Mouse (Mus musculus) adrenal gland, adult 2 months (tissue): Measurements from ENCODE around the gene H2-Ob. TPM values are rescaled to one million over a fixed set of nuclear protein-coding genes. Genes with fewer than 3 reads are reported as not detected.

Experiments
- DNase-seq: peaks from one replicate; pipeline ENCODE4 v3.0.0; 2021
- polyA plus RNA-seq: library from polyadenylated mRNA; depleted of rRNA; stranded (reverse); fragments of >200 nt; gene quantifications from 2 replicates; pipeline ENCODE4 v1.2.3, GENCODE M21; 2012; rRNA removed
- total RNA-seq, 2 experiments: library from RNA; stranded (reverse); gene quantifications; 2 replicates each; pipeline ENCODE4 v1.2.3; 2021

The H2-Ob gene
- total and polyA plus RNA-seq, 3 experiments = 0.49 to 1.3 (median 0.91) TPM

- no peak for DNase-seq
These were observed 47.8 kb downstream of the H2-Ob start for GRCm38 (mm10) chr17:34286501-34286900.

GRCm38 (mm10) chr17:34286999-34287398, 48.3 kb downstream of the H2-Ob start:
- no peak for DNase-seq

- peak; percentile 87 for DNase-seq
These were observed 48.9 kb downstream of the H2-Ob start, which contains the start of gene H2-Aa for GRCm38 (mm10) chr17:34287648-34288047. Gene H2-Aa, minus strand, starts transcription at chr17:34287823.

GRCm38 (mm10) chr17:34288131-34288530, 49.4 kb downstream of the H2-Ob start:
- no peak for DNase-seq

GRCm38 (mm10) chr17:34291609-34292008, 52.9 kb downstream of the H2-Ob start:
- DNase-seq = peak; percentile 74

- DNase-seq = no peak
These were observed 53.9 kb downstream of the H2-Ob start for GRCm38 (mm10) chr17:34292570-34292969.

DNA sequence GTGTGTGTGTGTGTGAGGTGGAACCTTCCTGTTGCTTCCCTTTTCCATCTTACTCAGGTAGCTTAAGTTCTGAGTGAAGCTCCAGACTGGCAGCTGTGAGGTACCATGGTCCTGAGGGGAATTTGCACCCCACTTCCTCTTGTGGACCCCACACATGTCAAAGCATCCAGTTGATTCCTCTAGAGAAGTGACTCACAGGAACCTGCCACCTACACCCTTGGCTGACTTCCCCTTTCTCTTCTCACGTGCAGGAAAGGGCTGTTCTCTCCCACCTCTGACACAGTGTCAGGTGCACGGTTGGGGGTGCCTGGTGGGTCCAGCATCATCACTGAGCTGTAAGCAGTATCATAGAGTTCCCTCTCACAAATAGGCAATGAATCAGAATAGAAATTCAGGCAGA, 54.8 kb downstream of the H2-Ob start:
- no peak for DNase-seq

DNA sequence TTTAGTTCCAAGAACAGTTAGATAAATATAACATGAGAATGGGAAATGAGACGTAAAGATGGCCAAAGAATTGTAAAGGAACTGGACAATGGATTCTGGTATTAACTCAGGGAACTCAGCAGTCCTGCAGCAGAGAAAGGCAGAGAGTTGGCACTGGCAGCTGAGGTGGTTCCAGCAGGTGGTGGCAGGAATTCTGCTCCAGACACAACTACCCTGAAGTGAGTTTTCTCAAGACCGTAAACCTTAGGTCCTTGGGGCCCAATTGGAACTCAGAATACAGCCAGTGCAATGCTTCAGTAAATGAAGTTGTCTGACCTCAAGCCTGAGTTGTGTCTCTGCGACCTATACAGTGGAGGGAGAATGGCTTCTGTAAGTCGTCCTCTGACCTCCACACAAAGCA, 55.5 kb downstream of the H2-Ob start:
- no peak for DNase-seq

GRCm38 (mm10) chr17:34295307-34295706, 56.6 kb downstream of the H2-Ob start:
- DNase-seq = no peak

- DNase-seq = peak; percentile 54
These were observed 57.4 kb downstream of the H2-Ob start for GRCm38 (mm10) chr17:34295891-34296794.

- no peak for DNase-seq
These were observed 60.7 kb downstream of the H2-Ob start for GRCm38 (mm10) chr17:34299356-34299755.

DNA sequence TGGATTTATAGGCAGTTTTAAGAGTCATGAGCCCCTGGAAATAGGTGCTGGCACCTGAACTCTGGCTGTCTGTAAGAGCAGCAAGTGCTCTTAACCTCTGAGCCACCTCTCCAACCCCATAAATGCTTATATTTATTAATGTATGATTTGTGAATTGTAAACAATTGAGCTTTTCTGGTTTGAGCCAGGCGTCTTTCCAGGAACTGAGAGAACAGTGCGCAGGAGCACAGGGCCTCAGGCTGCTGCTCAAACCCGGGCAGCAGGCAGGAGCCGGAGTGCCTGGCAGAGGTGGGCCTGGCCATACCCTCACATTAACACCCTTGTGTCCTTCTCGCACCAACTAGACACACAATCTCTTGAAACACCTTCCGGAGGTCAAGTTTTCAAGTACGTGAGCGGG, 61.4 kb downstream of the H2-Ob start:
- no peak for DNase-seq

- no peak for DNase-seq
These were observed 62.2 kb downstream of the H2-Ob start for GRCm38 (mm10) chr17:34300691-34301566.

GRCm38 (mm10) chr17:34301670-34302190, 63.0 kb downstream of the H2-Ob start:
- no peak for DNase-seq

DNA sequence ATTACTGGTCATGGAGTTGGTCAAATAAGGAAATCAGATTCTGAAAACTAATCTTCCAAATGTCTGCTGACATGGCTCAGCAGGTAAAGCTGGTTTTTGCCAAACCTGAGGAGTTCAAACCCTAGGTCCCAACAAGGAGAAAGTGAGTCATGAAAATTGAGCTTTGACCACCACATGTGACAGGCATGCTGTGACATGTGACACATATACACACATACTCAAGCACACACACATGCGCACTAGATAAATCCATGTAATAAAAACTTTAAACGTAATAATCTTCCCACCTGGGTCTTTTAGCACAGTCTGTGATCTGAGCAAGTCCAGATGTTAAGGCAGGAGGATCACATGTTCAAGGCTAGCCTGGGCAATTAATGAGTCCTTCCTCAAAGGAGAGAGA, 65.1 kb downstream of the H2-Ob start:
- DNase-seq = no peak

Other genes with a start within 250 kb of the H2-Ob start
- 100 to 1,000 TPM; 577 to 669 TPM for gene H2-K1, start 238.6 kb upstream of the H2-Ob start, total RNA-seq
- gene H2-K1, start 238.6 kb upstream of the H2-Ob start, polyA plus RNA-seq = 2,584 and 2,844 TPM in 2 replicates
- gene Ring1, start 214.2 kb upstream of the H2-Ob start, total RNA-seq = 10 to 100 TPM; 41.4 to 57.0 TPM
- 70.0 and 92.4 TPM in 2 replicates for gene Ring1, start 214.2 kb upstream of the H2-Ob start, polyA plus RNA-seq
- gene H2-Ke6, start 210.8 kb upstream of the H2-Ob start, total RNA-seq = 100 to 1,000 TPM; 252 to 263 TPM
- gene H2-Ke6, start 210.8 kb upstream of the H2-Ob start, polyA plus RNA-seq = 362 and 465 TPM in 2 replicates
- gene Slc39a7, start 207.2 kb upstream of the H2-Ob start, total RNA-seq = 100 to 1,000 TPM; 156 to 217 TPM
- 291 and 321 TPM in 2 replicates for gene Slc39a7, start 207.2 kb upstream of the H2-Ob start, polyA plus RNA-seq
- gene Rxrb, start 207.1 kb upstream of the H2-Ob start, total RNA-seq = 10 to 100 TPM; 47.5 to 54.9 TPM
- 150 and 161 TPM in 2 replicates for gene Rxrb, start 207.1 kb upstream of the H2-Ob start, polyA plus RNA-seq
- gene Col11a2, start 199.5 kb upstream of the H2-Ob start, total RNA-seq = 1 to 10 TPM; 1.0 to 1.1 TPM
- 0.35 and 1.7 TPM in 2 replicates for gene Col11a2, start 199.5 kb upstream of the H2-Ob start, polyA plus RNA-seq
- under 1 TPM in 1 of 2 experiments, not detected in 1; 0.62 TPM for gene H2-Oa, start 146.6 kb upstream of the H2-Ob start, total RNA-seq
- 1.9 TPM in 2 replicates for gene H2-Oa, start 146.6 kb upstream of the H2-Ob start, polyA plus RNA-seq
- gene H2-DMa, start 119.4 kb upstream of the H2-Ob start, total RNA-seq = 10 to 100 TPM; 14.4 to 18.9 TPM
- 24.2 and 27.4 TPM in 2 replicates for gene H2-DMa, start 119.4 kb upstream of the H2-Ob start, polyA plus RNA-seq
- gene Brd2, start 116.3 kb upstream of the H2-Ob start, total RNA-seq = 100 to 1,000 TPM; 173 to 286 TPM
- 103 and 104 TPM in 2 replicates for gene Brd2, start 116.3 kb upstream of the H2-Ob start, polyA plus RNA-seq
- 1 to 10 TPM; 2.0 to 3.4 TPM for gene H2-DMb2, start 95.6 kb upstream of the H2-Ob start, total RNA-seq
- gene H2-DMb2, start 95.6 kb upstream of the H2-Ob start, polyA plus RNA-seq = 1.3 and 2.3 TPM in 2 replicates
- 10 to 100 TPM in 1 of 2 experiments, 1 to 10 TPM in 1; 6.4 to 12.3 TPM for gene H2-DMb1, start 85.8 kb upstream of the H2-Ob start, total RNA-seq
- 32.6 and 33.3 TPM in 2 replicates for gene H2-DMb1, start 85.8 kb upstream of the H2-Ob start, polyA plus RNA-seq
- 10 to 100 TPM; 15.4 to 19.1 TPM for gene Tap1, start 51.4 kb upstream of the H2-Ob start, total RNA-seq
- 44.5 and 44.9 TPM in 2 replicates for gene Tap1, start 51.4 kb upstream of the H2-Ob start, polyA plus RNA-seq
- gene Psmb9, start 51.1 kb upstream of the H2-Ob start, total RNA-seq = 10 to 100 TPM; 12.1 to 20.6 TPM
- gene Psmb9, start 51.1 kb upstream of the H2-Ob start, polyA plus RNA-seq = 45.1 and 54.8 TPM in 2 replicates
- 10 to 100 TPM; 21.8 to 41.4 TPM for gene Psmb8, start 41.2 kb upstream of the H2-Ob start, total RNA-seq
- 49.6 and 68.0 TPM in 2 replicates for gene Psmb8, start 41.2 kb upstream of the H2-Ob start, polyA plus RNA-seq
- gene Tap2, start 35.4 kb upstream of the H2-Ob start, total RNA-seq = 10 to 100 TPM; 43.6 to 55.6 TPM
- 61.0 and 64.1 TPM in 2 replicates for gene Tap2, start 35.4 kb upstream of the H2-Ob start, polyA plus RNA-seq
- 10 to 100 TPM; 78.4 to 97.1 TPM for gene H2-Ab1, start 18.8 kb downstream of the H2-Ob start, total RNA-seq
- 364 and 513 TPM in 2 replicates for gene H2-Ab1, start 18.8 kb downstream of the H2-Ob start, polyA plus RNA-seq
- gene H2-Aa, start 48.9 kb downstream of the H2-Ob start, total RNA-seq = 100 to 1,000 TPM in 1 of 2 experiments, 10 to 100 TPM in 1; 85.9 to 137 TPM
- 134 and 150 TPM in 2 replicates for gene H2-Aa, start 48.9 kb downstream of the H2-Ob start, polyA plus RNA-seq
- 100 to 1,000 TPM in 1 of 2 experiments, 10 to 100 TPM in 1; 67.3 to 144 TPM for gene H2-Eb1, start 67.0 kb downstream of the H2-Ob start, total RNA-seq
- 59.2 and 66.0 TPM in 2 replicates for gene H2-Eb1, start 67.0 kb downstream of the H2-Ob start, polyA plus RNA-seq
- not detected for gene H2-Eb2, start 86.8 kb downstream of the H2-Ob start, total RNA-seq
- gene H2-Eb2, start 86.8 kb downstream of the H2-Ob start, polyA plus RNA-seq = 0.03 TPM in 1 of 2 replicates, not detected in the other
- under 1 TPM; 0.40 to 0.73 TPM for gene Btnl2, start 115.9 kb downstream of the H2-Ob start, total RNA-seq
- 0.04 and 0.16 TPM in 2 replicates for gene Btnl2, start 115.9 kb downstream of the H2-Ob start, polyA plus RNA-seq
- gene Btnl1, start 138.2 kb downstream of the H2-Ob start, total RNA-seq = not detected
- not detected in 2 replicates for gene Btnl1, start 138.2 kb downstream of the H2-Ob start, polyA plus RNA-seq
- 1 to 10 TPM; 2.1 to 2.5 TPM for gene BC051142, start 159.9 kb downstream of the H2-Ob start, total RNA-seq
- 0.74 and 1.1 TPM in 2 replicates for gene BC051142, start 159.9 kb downstream of the H2-Ob start, polyA plus RNA-seq
- gene Btnl4, start 238.4 kb downstream of the H2-Ob start, total RNA-seq = not detected
- 0.06 TPM in 2 replicates for gene Btnl4, start 238.4 kb downstream of the H2-Ob start, polyA plus RNA-seq